Mouse (Mus musculus) left cerebral cortex, adult 8-10 months (tissue): ENCODE measurements around the gene Cd300ld4. TPM values are rescaled to one million over a fixed set of nuclear protein-coding genes. Genes with fewer than 3 reads are reported as not detected.

Experiments used
- total RNA-seq, 4 experiments: library from RNA; stranded (reverse); gene quantifications; 2 replicates each; pipeline ENCODE4 v1.2.4; 2022

Gene Cd300ld4
- total RNA-seq, 4 experiments from 2014 or later, result 0.46 to 1.6 (median 1.1) TPM; not detected in 1

Other genes with a start within 250 kb of the Cd300ld4 start
- gene Btbd17, start 231.1 kb downstream of the Cd300ld4 start, total RNA-seq, result 10 to 100 TPM; 21.5 to 28.4 (median 23.1) TPM
- not detected for gene Gpr142, start 228.1 kb downstream of the Cd300ld4 start, total RNA-seq
- gene Gprc5c, start 175.9 kb downstream of the Cd300ld4 start, total RNA-seq, result 1 to 10 TPM; 4.6 to 5.6 (median 5.4) TPM
- gene Cd300a, start 137.0 kb downstream of the Cd300ld4 start, total RNA-seq, result under 1 TPM; 0.40 to 0.87 (median 0.73) TPM
- not detected for gene Cd300lb, start 92.6 kb downstream of the Cd300ld4 start, total RNA-seq
- gene Cd300c, start 57.9 kb downstream of the Cd300ld4 start, total RNA-seq, result not detected
- under 1 TPM in 2 of 4 experiments, not detected in 2; 0.21 to 0.46 TPM for gene Cd300ld, start 37.1 kb downstream of the Cd300ld4 start, total RNA-seq
- gene Cd300c2, start 25.1 kb downstream of the Cd300ld4 start, total RNA-seq, result 10 to 100 TPM in 2 of 4 experiments, 1 to 10 TPM in 2; 3.7 to 15.1 (median 8.1) TPM
- gene Cd300ld2, start 10.8 kb downstream of the Cd300ld4 start, total RNA-seq, result not detected
- gene Cd300ld5, start 10.8 kb upstream of the Cd300ld4 start, total RNA-seq, result 1 to 10 TPM; 1.1 to 2.3 (median 1.2) TPM
- 1 to 10 TPM in 2 of 4 experiments, not detected in 2; 1.3 to 2.8 TPM for gene Cd300ld3, start 21.4 kb upstream of the Cd300ld4 start, total RNA-seq
- under 1 TPM; 0.16 to 0.74 (median 0.44) TPM for gene Cd300e, start 35.2 kb upstream of the Cd300ld4 start, total RNA-seq
- 1 to 10 TPM; 3.3 to 6.1 (median 4.8) TPM for gene Rab37, start 64.4 kb upstream of the Cd300ld4 start, total RNA-seq
- gene Cd300lf, start 107.0 kb upstream of the Cd300ld4 start, total RNA-seq, result 1 to 10 TPM in 2 of 4 experiments, under 1 TPM in 2; 0.30 to 2.6 (median 0.83) TPM
- 10 to 100 TPM; 63.4 to 73.8 (median 67.8) TPM for gene Slc9a3r1, start 136.3 kb upstream of the Cd300ld4 start, total RNA-seq
- 10 to 100 TPM; 14.0 to 24.5 (median 16.9) TPM for gene Tmem104, start 160.5 kb upstream of the Cd300ld4 start, total RNA-seq
- 10 to 100 TPM; 27.0 to 33.4 (median 29.6) TPM for gene Nat9, start 160.8 kb upstream of the Cd300ld4 start, total RNA-seq
- 10 to 100 TPM; 32.4 to 37.5 (median 36.3) TPM for gene Grin2c, start 240.2 kb upstream of the Cd300ld4 start, total RNA-seq